Mouse (Mus musculus) G1E (cell line): ENCODE measurements around the gene Fitm2. TPM values are rescaled to one million over a fixed set of nuclear protein-coding genes. Genes with fewer than 3 reads are reported as not detected.

Experiments used
- ATAC-seq: 2 replicates; pipeline ENCODE4 v1.8.0; 2016; ENCODE audit warnings: mild to moderate bottlenecking; ENCODE audit not compliant: insufficient number of reproducible peaks, poor library complexity, low FRiP score, severe bottlenecking; ENCODE audit errors: extremely low read depth
- DNase-seq: peaks from one replicate; pipeline ENCODE4 v3.0.0; 2012; ENCODE audit warnings: low spot score
- H3K27me3 ChIP-seq: 2 replicates; pipeline ENCODE4 v1.6.1; 2012; ENCODE audit warnings: mild to moderate bottlenecking, low read length, inconsistent platforms; ENCODE audit not compliant: insufficient read depth
- H3K36me3 ChIP-seq: replicated peaks from 2 replicates; pipeline ENCODE3; 2012; ENCODE audit warnings: mild to moderate bottlenecking, inconsistent platforms
- H3K4me1 ChIP-seq: 2 replicates; pipeline ENCODE4 v1.6.1; 2012; ENCODE audit warnings: low read depth, low read length, inconsistent platforms, mixed read lengths; ENCODE audit not compliant: insufficient read depth
- H3K4me3 ChIP-seq: 2 replicates; pipeline ENCODE4 v1.5.1; 2012; ENCODE audit warnings: low read depth, mild to moderate bottlenecking, inconsistent platforms, low read length, moderate library complexity, mixed read lengths
- H3K9me3 ChIP-seq: replicated peaks from 2 replicates; pipeline ENCODE4 v1.6.1; 2012; ENCODE audit warnings: inconsistent platforms
- CTCF ChIP-seq: IDR thresholded peaks from 2 replicates; pipeline ENCODE4 v1.5.1; 2012; ENCODE audit warnings: low read depth, low read length, inconsistent platforms, mixed read lengths
- GATA1 ChIP-seq: IDR thresholded peaks from 2 replicates; pipeline ENCODE4 v1.6.1; 2012; ENCODE audit warnings: borderline replicate concordance, low read length, inconsistent platforms, mixed read lengths
- GATA2 ChIP-seq: IDR thresholded peaks from 2 replicates; pipeline ENCODE4 v1.6.1; 2012; ENCODE audit warnings: low read depth, low read length, inconsistent platforms, borderline replicate concordance
- POLR2AphosphoS5 ChIP-seq: IDR thresholded peaks from 2 replicates; pipeline ENCODE4 v1.6.1; 2012; ENCODE audit warnings: low read depth, low read length, inconsistent platforms; ENCODE audit not compliant: insufficient replicate concordance
- TAL1 ChIP-seq: conservative IDR thresholded peaks from 2 replicates; pipeline ENCODE4 v1.6.1; 2012; ENCODE audit warnings: low read depth, low read length, inconsistent platforms, mixed read lengths
- polyA plus RNA-seq: library from polyadenylated mRNA; stranded (reverse); fragments of >175 nt; gene quantifications from 2 replicates; pipeline ENCODE4 v1.2.3, GENCODE M21; 2012
- total RNA-seq, 2 experiments: library from RNA; stranded (forward) in 1 of 2; stranded (reverse) in 1 of 2; fragments of 200-1000 nt in 1 of 2; fragments of >200 nt in 1 of 2; fragmentation: Nextera tagmentation in 1 of 2; gene quantifications; 2 replicates each; pipeline ENCODE4 v1.2.3; 2014 to 2017

The Fitm2 gene
- total and polyA plus RNA-seq, 3 experiments, result 4.0 to 6.8 (median 4.8) TPM

DNA sequence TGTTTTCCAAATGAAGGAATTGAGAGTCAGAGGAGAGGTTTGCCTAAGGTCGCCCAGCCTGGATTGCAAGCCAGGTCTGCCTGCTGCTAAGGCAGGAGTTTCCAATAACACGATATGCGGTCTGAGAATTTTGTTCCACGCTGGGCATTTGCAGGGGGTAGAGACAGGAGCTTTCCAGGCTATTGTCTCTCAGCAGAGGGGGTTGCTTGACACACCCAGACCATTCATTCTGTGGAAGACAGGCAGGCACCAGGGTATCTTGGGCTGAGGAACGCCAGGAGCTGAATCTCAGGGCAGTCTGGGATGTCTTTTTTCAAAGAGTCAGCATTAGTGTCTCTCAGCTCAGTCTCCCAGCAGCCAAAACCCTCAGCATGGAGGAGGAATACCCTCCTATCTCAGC lies 20.6 kb upstream of the Fitm2 start:
- ATAC-seq, result no peak
- Histone ChIP-seq H3K4me3 (no peak overlapping the region), H3K27me3 (peaks cover 10% of the 10 kb centered on the region; the same call in 1 of the 2 replicates)

DNA sequence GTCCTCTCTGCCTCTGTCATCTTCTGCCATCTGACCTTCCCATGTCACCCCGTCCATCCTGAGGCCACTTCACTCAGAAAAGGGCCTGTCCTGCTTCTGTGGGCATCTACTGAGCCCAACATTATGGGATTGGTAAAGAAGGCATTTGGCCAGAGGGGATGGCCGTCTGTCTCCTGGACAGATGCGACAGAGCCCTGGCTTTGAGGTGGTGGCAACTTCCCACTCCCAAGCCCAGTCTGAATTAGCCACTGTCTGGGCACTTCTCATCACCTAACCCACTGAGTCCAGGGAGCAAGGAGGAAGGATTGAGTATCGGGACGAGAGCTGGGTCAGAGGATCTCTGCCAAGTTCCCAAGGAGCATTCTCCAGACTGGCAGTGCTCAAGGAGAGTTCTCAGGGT lies 19.6 kb upstream of the Fitm2 start, which contains the start of gene R3hdml:
Gene R3hdml (plus strand): TSS at position 301 of the 400 bp plus-strand sequence.
- peaks cover 10% of the 10 kb centered on the region; the same call in 1 of the 2 replicates for H3K27me3 ChIP-seq
- no peak within 1 kb of the TSS for H3K4me3 ChIP-seq
- DNase-seq (no peak), ATAC-seq (no peak)
- no peaks in the 10 kb centered on the region for H3K9me3 ChIP-seq
- TF ChIP-seq CTCF (no peak), GATA2 (no peak), POLR2AphosphoS5 (no peak), GATA1 (no peak), TAL1 (no peak)
- no peaks in the 10 kb centered on the region for H3K4me1 ChIP-seq
- H3K36me3 ChIP-seq, result no peaks in the 10 kb centered on the region

More for the DNA sequence above, 20.6 kb upstream of the Fitm2 start:
- TF ChIP-seq GATA1, result no peak
- no peak for TF ChIP-seq CTCF
- TF ChIP-seq POLR2AphosphoS5, result no peak
- no peak for TF ChIP-seq TAL1
- no peak for TF ChIP-seq GATA2
- H3K9me3 ChIP-seq, result no peaks in the 10 kb centered on the region
- no peaks in the 10 kb centered on the region for H3K4me1 ChIP-seq
- H3K36me3 ChIP-seq, result no peaks in the 10 kb centered on the region
- DNase-seq, result no peak

GRCm38 (mm10) chr2:163491351-163491750 lies 18.9 kb upstream of the Fitm2 start:
- H3K4me1 ChIP-seq, result no peaks in the 10 kb centered on the region
- H3K36me3 ChIP-seq, result no peaks in the 10 kb centered on the region
- H3K9me3 ChIP-seq, result no peaks in the 10 kb centered on the region
- TF ChIP-seq GATA2 (no peak), POLR2AphosphoS5 (no peak), GATA1 (no peak), TAL1 (no peak), CTCF (no peak)
- H3K4me3 ChIP-seq, result no peak overlapping the region
- no peak for DNase-seq
- peaks cover 10% of the 10 kb centered on the region; the same call in 1 of the 2 replicates for H3K27me3 ChIP-seq
- no peak for ATAC-seq

GRCm38 (mm10) chr2:163490656-163491055 lies 18.2 kb upstream of the Fitm2 start:
- ATAC-seq (no peak), DNase-seq (no peak)
- TF ChIP-seq CTCF (no peak), TAL1 (no peak), GATA1 (no peak), GATA2 (no peak), POLR2AphosphoS5 (no peak)
- peaks cover 12% of the 10 kb centered on the region; the same call in 1 of the 2 replicates for H3K27me3 ChIP-seq
- no peaks in the 10 kb centered on the region for H3K9me3 ChIP-seq
- no peaks in the 10 kb centered on the region for H3K36me3 ChIP-seq
- H3K4me3 ChIP-seq, result no peak overlapping the region
- no peaks in the 10 kb centered on the region for H3K4me1 ChIP-seq

GRCm38 (mm10) chr2:163489725-163490291 lies 17.4 kb upstream of the Fitm2 start:
- ATAC-seq (no peak), DNase-seq (no peak)
- TF ChIP-seq CTCF (no peak), GATA2 (no peak), POLR2AphosphoS5 (no peak), GATA1 (no peak), TAL1 (no peak)
- no peaks in the 10 kb centered on the region for H3K9me3 ChIP-seq
- no peak overlapping the region for H3K4me3 ChIP-seq
- H3K36me3 ChIP-seq, result no peaks in the 10 kb centered on the region
- peaks cover 18% of the 10 kb centered on the region for H3K27me3 ChIP-seq
- no peaks in the 10 kb centered on the region for H3K4me1 ChIP-seq

GRCm38 (mm10) chr2:163487360-163487759 lies 14.9 kb upstream of the Fitm2 start:
- Histone ChIP-seq H3K4me1 (no peaks in the 10 kb centered on the region), H3K27me3 (peaks cover 14% of the 10 kb centered on the region), H3K9me3 (no peaks in the 10 kb centered on the region), H3K36me3 (no peaks in the 10 kb centered on the region), H3K4me3 (no peak overlapping the region)
- no peak for DNase-seq
- ATAC-seq, result no peak
- TF ChIP-seq GATA2 (no peak), CTCF (no peak), GATA1 (no peak), POLR2AphosphoS5 (no peak), TAL1 (no peak)
